11 mouse cellular contexts compared by ENCODE assay signal in genomic region chr7:129791450-129791820, GRCm38 (mm10).
A peak's percentile ranks its signal among the peaks of the same experiment; 100 is the strongest.
DNase-seq lines count a peak whose midpoint lies in the region; ATAC-seq and TF ChIP-seq lines count a peak whose summit lies in the region.
"Had no signal": no experiment of that assay in that cellular context is flagged by ENCODE, and none has a peak within 500 bp of the region (broad histone marks: within the 10 kb centered on the region; RNA-seq: fewer than 3 reads in every experiment).

No protein-coding gene starts in this region.

- no peak overlapping the region for H3K9ac ChIP-seq in hindbrain, postnatal 0 days (replicated peaks; ENCODE audit: low read length)
- H3K9ac ChIP-seq in hindbrain, embryonic 11.5 days (ENCODE audit: low read depth, low read length), result no peak overlapping the region
- no peak overlapping the region for H3K9ac ChIP-seq in lung, postnatal 0 days (replicated peaks; ENCODE audit: low read depth)

- H3K9me3 ChIP-seq in hindbrain, postnatal 0 days (ENCODE audit: low read length), result no peaks in the 10 kb centered on the region
- H3K9me3 ChIP-seq in hindbrain, embryonic 11.5 days (ENCODE audit: control insufficient read depth, low read length), result no peaks in the 10 kb centered on the region
- no peaks in the 10 kb centered on the region for H3K9me3 ChIP-seq in lung, postnatal 0 days (ENCODE audit: low read length)

- H3K27ac ChIP-seq in hindbrain, postnatal 0 days, result no peak overlapping the region
- H3K27ac ChIP-seq in hindbrain, embryonic 11.5 days (ENCODE audit: low read depth, low read length), result no peak overlapping the region
- no peak overlapping the region for H3K27ac ChIP-seq in lung, postnatal 0 days (ENCODE audit: low read length)
- H3K27ac ChIP-seq: macrophage had no signal

- no peaks in the 10 kb centered on the region for H3K36me3 ChIP-seq in hindbrain, postnatal 0 days (ENCODE audit: insufficient read depth, low read length)
- no peaks in the 10 kb centered on the region for H3K36me3 ChIP-seq in hindbrain, embryonic 11.5 days (ENCODE audit: control insufficient read depth, insufficient read depth, low read length)
- no peaks in the 10 kb centered on the region for H3K36me3 ChIP-seq in lung, postnatal 0 days (ENCODE audit: insufficient read depth, low read length)

- no peak overlapping the region for H3K4me3 ChIP-seq in hindbrain, postnatal 0 days (ENCODE audit: low read length)
- H3K4me3 ChIP-seq in hindbrain, embryonic 11.5 days (ENCODE audit: low read depth, low read length), result no peak overlapping the region
- H3K4me3 ChIP-seq in lung, postnatal 0 days (ENCODE audit: low read depth, low read length), result no peak overlapping the region

- 43% methylated on average over 6 of the region's 6 CpGs for WGBS in hindbrain, postnatal 0 days
- WGBS in hindbrain, embryonic 11.5 days, result 92% methylated on average over 6 of the region's 6 CpGs
- 58% methylated on average over 6 of the region's 6 CpGs for whole genome bisulfite sequencing in lung, postnatal 0 days

- no peaks in the 10 kb centered on the region for H3K27me3 ChIP-seq in hindbrain, postnatal 0 days (ENCODE audit: insufficient read depth, low read length)
- peaks cover 2% of the 10 kb centered on the region; the same call in 1 of the 2 replicates for H3K27me3 ChIP-seq in hindbrain, embryonic 11.5 days (ENCODE audit: control insufficient read depth, insufficient read depth, low read length)
- no peaks in the 10 kb centered on the region for H3K27me3 ChIP-seq in lung, postnatal 0 days (replicated peaks; ENCODE audit: insufficient read depth, low read length)

- no peak for TF ChIP-seq EP300 in lung, postnatal 0 days (IDR thresholded peaks at IDR 0.05)

- no peak for ATAC-seq in hindbrain, postnatal 0 days
- ATAC-seq in hindbrain, embryonic 11.5 days (ENCODE audit: low FRiP score), result no peak
- ATAC-seq in lung, postnatal 0 days, result peak; percentile 43; the same call in 1 of the 2 replicates

- no peak for TF ChIP-seq CTCF in hindbrain, postnatal 0 days (IDR thresholded peaks at IDR 0.05; ENCODE audit: low read depth)
- TF ChIP-seq CTCF in lung, postnatal 0 days (IDR thresholded peaks at IDR 0.05), result no peak

- H3K4me1 ChIP-seq in hindbrain, postnatal 0 days (ENCODE audit: insufficient read depth, low read length), result peaks cover 13% of the 10 kb centered on the region
- H3K4me1 ChIP-seq in hindbrain, embryonic 11.5 days (replicated peaks; ENCODE audit: control insufficient read depth, insufficient read depth, low read length), result no peaks in the 10 kb centered on the region
- 0 out of 2 replicates have a peak, but pooled peaks cover 4% of the 10 kb centered on the region for H3K4me1 ChIP-seq in lung, postnatal 0 days (ENCODE audit: insufficient read depth, low read depth, low read length)

- no peak overlapping the region for H3K4me2 ChIP-seq in hindbrain, postnatal 0 days (ENCODE audit: low read depth, low read length)
- H3K4me2 ChIP-seq in hindbrain, embryonic 11.5 days (replicated peaks; ENCODE audit: low read depth, low read length), result no peak overlapping the region
- H3K4me2 ChIP-seq in lung, postnatal 0 days (replicated peaks; ENCODE audit: low read depth, low read length), result no peak overlapping the region

- peak; percentile 18 for DNase-seq in cerebellum, adult 9-11 months
- DNase-seq in cerebellum, postnatal 4 days (ENCODE audit: low spot score in 2 of 2), result no peak
- DNase-seq in hindbrain, postnatal 0 days (ENCODE audit: low spot score), result peak; percentile 54
- no peak for DNase-seq in hindbrain, embryonic 11.5 days (ENCODE audit: low spot score)
- peak; percentile 8 for DNase-seq in 3T3-L1 (ENCODE audit: low read depth, low spot score)
- DNase-seq in lung, postnatal 0 days (ENCODE audit: low spot score), result peak; percentile 22
- DNase-seq in adrenal gland, postnatal 4 days (ENCODE audit: low spot score in 2 of 2), result no peak
- DNase-seq in embryo, embryonic 10.5 days (ENCODE audit: low spot score), result no peak
- DNase-seq: spleen, adult 18-20 months; thymus, postnatal 14 days had no signal

Comparison
In these comparisons a context has a peak if more than half of its experiments do, and no peak if none do; other contexts are left out.
1. DNase-seq: peak in cerebellum, adult 9-11 months (single experiment), hindbrain, postnatal 0 days (single experiment), 3T3-L1 (single experiment) and lung, postnatal 0 days (single experiment); none in cerebellum, postnatal 4 days (0 of 2), hindbrain, embryonic 11.5 days (single experiment), adrenal gland, postnatal 4 days (0 of 2) and embryo, embryonic 10.5 days (single experiment).